Mouse (Mus musculus): ENCODE measurements around the gene Trp53bp2. TPM values are rescaled to one million over a fixed set of nuclear protein-coding genes. Genes with fewer than 3 reads are reported as not detected.

The Trp53bp2 gene
- polyA plus RNA-seq, 1 experiment from 2014 or later = 27.2 TPM

GRCm38 (mm10) chr1:182399205-182399604 is 9.8 kb upstream of the Trp53bp2 start:
- Histone ChIP-seq H3K4me3 (replicated peaks; ENCODE audit: low read length) (no peak overlapping the region), H3K4me2 (ENCODE audit: low read length) (no peak overlapping the region), H3K9ac (replicated peaks; ENCODE audit: low read depth, low read length) (no peak overlapping the region), H3K4me1 (replicated peaks; ENCODE audit: control insufficient read depth, insufficient read depth, low read length) (no peaks in the 10 kb centered on the region), H3K27me3 (replicated peaks; ENCODE audit: control insufficient read depth, insufficient read depth, low read length) (no peaks in the 10 kb centered on the region), H3K36me3 (ENCODE audit: control insufficient read depth, insufficient read depth) (no peaks in the 10 kb centered on the region), H3K9me3 (ENCODE audit: control insufficient read depth, low read length) (no peaks in the 10 kb centered on the region), H3K27ac (ENCODE audit: low read length) (no peak overlapping the region)
- ATAC-seq = no peak
- whole genome bisulfite sequencing = 87% methylated on average over 2 of the region's 2 CpGs

GRCm38 (mm10) chr1:182399908-182400307 is 9.1 kb upstream of the Trp53bp2 start:
- Histone ChIP-seq H3K9ac (replicated peaks; ENCODE audit: low read depth, low read length) (no peak overlapping the region), H3K4me3 (replicated peaks; ENCODE audit: low read length) (no peak overlapping the region), H3K9me3 (ENCODE audit: control insufficient read depth, low read length) (no peaks in the 10 kb centered on the region), H3K4me2 (ENCODE audit: low read length) (no peak overlapping the region), H3K36me3 (ENCODE audit: control insufficient read depth, insufficient read depth) (no peaks in the 10 kb centered on the region), H3K27ac (ENCODE audit: low read length) (no peak overlapping the region), H3K4me1 (replicated peaks; ENCODE audit: control insufficient read depth, insufficient read depth, low read length) (no peaks in the 10 kb centered on the region), H3K27me3 (replicated peaks; ENCODE audit: control insufficient read depth, insufficient read depth, low read length) (no peaks in the 10 kb centered on the region)
- 94% methylated on average over 3 of the region's 3 CpGs for WGBS
- no peak for ATAC-seq

- 49% methylated on average over 13 of the region's 13 CpGs for WGBS
- Histone ChIP-seq H3K27me3 (replicated peaks; ENCODE audit: control insufficient read depth, insufficient read depth, low read length) (no peaks in the 10 kb centered on the region), H3K36me3 (ENCODE audit: control insufficient read depth, insufficient read depth) (no peaks in the 10 kb centered on the region)
These were observed 5.9 kb upstream of the Trp53bp2 start for GRCm38 (mm10) chr1:182403076-182403475.

GRCm38 (mm10) chr1:182406621-182407020 is 2.4 kb upstream of the Trp53bp2 start:
- Histone ChIP-seq H3K4me3 (replicated peaks; ENCODE audit: low read length) (no peak overlapping the region), H3K9ac (replicated peaks; ENCODE audit: low read depth, low read length) (no peak overlapping the region), H3K4me1 (replicated peaks; ENCODE audit: control insufficient read depth, insufficient read depth, low read length) (peaks cover 14% of the 10 kb centered on the region), H3K27me3 (replicated peaks; ENCODE audit: control insufficient read depth, insufficient read depth, low read length) (no peaks in the 10 kb centered on the region), H3K4me2 (ENCODE audit: low read length) (no peak overlapping the region), H3K27ac (ENCODE audit: low read length) (no peak overlapping the region), H3K36me3 (ENCODE audit: control insufficient read depth, insufficient read depth) (no peaks in the 10 kb centered on the region), H3K9me3 (ENCODE audit: control insufficient read depth, low read length) (no peaks in the 10 kb centered on the region)
- 86% methylated on average over 4 of the region's 4 CpGs for WGBS
- no peak for ATAC-seq

More at GRCm38 (mm10) chr1:182403076-182403475, 5.9 kb upstream of the Trp53bp2 start:
- H3K9me3 ChIP-seq (ENCODE audit: control insufficient read depth, low read length) = no peaks in the 10 kb centered on the region
- no peak overlapping the region for H3K9ac ChIP-seq (replicated peaks; ENCODE audit: low read depth, low read length)
- no peak overlapping the region for H3K4me2 ChIP-seq (ENCODE audit: low read length)
- H3K4me1 ChIP-seq (replicated peaks; ENCODE audit: control insufficient read depth, insufficient read depth, low read length) = 0 out of 2 replicates have a peak, but pooled peaks cover 2% of the 10 kb centered on the region
- ATAC-seq = no peak
- no peak overlapping the region for H3K27ac ChIP-seq (ENCODE audit: low read length)
- H3K4me3 ChIP-seq (replicated peaks; ENCODE audit: low read length) = no peak overlapping the region

- Histone ChIP-seq H3K27ac (ENCODE audit: low read length) (peak overlapping the region; percentile 95), H3K4me2 (ENCODE audit: low read length) (peak overlapping the region; percentile 64), H3K4me1 (replicated peaks; ENCODE audit: control insufficient read depth, insufficient read depth, low read length) (peaks cover 25% of the 10 kb centered on the region), H3K36me3 (ENCODE audit: control insufficient read depth, insufficient read depth) (no peaks in the 10 kb centered on the region), H3K9ac (replicated peaks; ENCODE audit: low read depth, low read length) (peak overlapping the region; percentile 87), H3K4me3 (replicated peaks; ENCODE audit: low read length) (peak overlapping the region; percentile 76), H3K9me3 (ENCODE audit: control insufficient read depth, low read length) (no peaks in the 10 kb centered on the region), H3K27me3 (replicated peaks; ENCODE audit: control insufficient read depth, insufficient read depth, low read length) (no peaks in the 10 kb centered on the region)
- ATAC-seq = 0 out of 2 replicates have a peak, but pooled peaks have one; percentile 2
- WGBS = 1% methylated on average over 13 of the region's 13 CpGs
These were observed 729 bp upstream of the Trp53bp2 start for GRCm38 (mm10) chr1:182408243-182408642.

- H3K4me1 ChIP-seq (replicated peaks; ENCODE audit: control insufficient read depth, insufficient read depth, low read length) = peaks cover 28% of the 10 kb centered on the region
- peak overlapping the region; percentile 80 for H3K9ac ChIP-seq (replicated peaks; ENCODE audit: low read depth, low read length)
- no peaks in the 10 kb centered on the region for H3K36me3 ChIP-seq (ENCODE audit: control insufficient read depth, insufficient read depth)
- WGBS = 1% methylated on average over 31 of the region's 34 CpGs
- no peaks in the 10 kb centered on the region for H3K9me3 ChIP-seq (ENCODE audit: control insufficient read depth, low read length)
- H3K4me2 ChIP-seq (ENCODE audit: low read length) = peak overlapping the region; percentile 90
- peak overlapping the region; percentile 81 for H3K27ac ChIP-seq (ENCODE audit: low read length)
- peak overlapping the region; percentile 76 for H3K4me3 ChIP-seq (replicated peaks; ENCODE audit: low read length)
- peak; percentile 57 for ATAC-seq
- no peaks in the 10 kb centered on the region for H3K27me3 ChIP-seq (replicated peaks; ENCODE audit: control insufficient read depth, insufficient read depth, low read length)
These were observed 615 bp downstream of the Trp53bp2 start for GRCm38 (mm10) chr1:182409401-182410173.

- Histone ChIP-seq H3K27me3 (replicated peaks; ENCODE audit: control insufficient read depth, insufficient read depth, low read length) (no peaks in the 10 kb centered on the region), H3K36me3 (ENCODE audit: control insufficient read depth, insufficient read depth) (no peaks in the 10 kb centered on the region), H3K9me3 (ENCODE audit: control insufficient read depth, low read length) (no peaks in the 10 kb centered on the region), H3K4me2 (ENCODE audit: low read length) (no peak overlapping the region), H3K27ac (ENCODE audit: low read length) (no peak overlapping the region), H3K4me1 (replicated peaks; ENCODE audit: control insufficient read depth, insufficient read depth, low read length) (peaks cover 28% of the 10 kb centered on the region), H3K9ac (replicated peaks; ENCODE audit: low read depth, low read length) (no peak overlapping the region; the same call in 1 of the 2 replicates), H3K4me3 (replicated peaks; ENCODE audit: low read length) (no peak overlapping the region)
- no peak for ATAC-seq
- WGBS = 77% methylated on average over 7 of the region's 7 CpGs
These were observed 3.8 kb downstream of the Trp53bp2 start for GRCm38 (mm10) chr1:182412586-182413270.

- Histone ChIP-seq H3K4me2 (ENCODE audit: low read length) (no peak overlapping the region), H3K4me3 (replicated peaks; ENCODE audit: low read length) (no peak overlapping the region), H3K9ac (replicated peaks; ENCODE audit: low read depth, low read length) (no peak overlapping the region), H3K36me3 (ENCODE audit: control insufficient read depth, insufficient read depth) (no peaks in the 10 kb centered on the region), H3K27me3 (replicated peaks; ENCODE audit: control insufficient read depth, insufficient read depth, low read length) (no peaks in the 10 kb centered on the region), H3K27ac (ENCODE audit: low read length) (no peak overlapping the region), H3K4me1 (replicated peaks; ENCODE audit: control insufficient read depth, insufficient read depth, low read length) (no peaks in the 10 kb centered on the region; the same call in none of the 2 replicates), H3K9me3 (ENCODE audit: control insufficient read depth, low read length) (no peaks in the 10 kb centered on the region)
- ATAC-seq = no peak
- WGBS = 89% methylated on average over 3 of the region's 3 CpGs
These were observed 10.5 kb downstream of the Trp53bp2 start for GRCm38 (mm10) chr1:182419481-182419880.

- H3K4me1 ChIP-seq (replicated peaks; ENCODE audit: control insufficient read depth, insufficient read depth, low read length) = peaks cover 8% of the 10 kb centered on the region
- 44% methylated on average over 2 of the region's 2 CpGs for WGBS
- no peaks in the 10 kb centered on the region for H3K9me3 ChIP-seq (ENCODE audit: control insufficient read depth, low read length)
- no peaks in the 10 kb centered on the region for H3K36me3 ChIP-seq (ENCODE audit: control insufficient read depth, insufficient read depth)
- no peaks in the 10 kb centered on the region for H3K27me3 ChIP-seq (replicated peaks; ENCODE audit: control insufficient read depth, insufficient read depth, low read length)
- no peak overlapping the region for H3K9ac ChIP-seq (replicated peaks; ENCODE audit: low read depth, low read length)
- no peak overlapping the region for H3K4me2 ChIP-seq (ENCODE audit: low read length)
- H3K27ac ChIP-seq (ENCODE audit: low read length) = no peak overlapping the region
- no peak for ATAC-seq
- no peak overlapping the region for H3K4me3 ChIP-seq (replicated peaks; ENCODE audit: low read length)
These were observed 15.3 kb downstream of the Trp53bp2 start for GRCm38 (mm10) chr1:182424274-182424673.

Measured in forebrain, embryonic 16.5 days (tissue).